Mouse (Mus musculus) T-helper 2 cell (primary cell): ENCODE measurements at regions not wholly inside any gene's neighbourhood (a gene's known extent, or its start where the extent isn't known, plus 50 kb on each side); places are given as distances from the start of the nearest gene placed in this dataset.

Experiments
- in situ Hi-C: fragments of 300-600 bp; cut with MboI, MseI; formaldehyde crosslinking; loops from one replicate; pipeline ENCODE4 v1.15.1; 2025; ENCODE audit warnings: high pct_unique_total_duplicates

GRCm38 (mm10) chr19:28111263-28112180 lies 100.6 kb upstream of the Rfx3 start:
- in situ Hi-C loops, result no loop called here

- in situ Hi-C loops, result no loop called here
Measured at GRCm38 (mm10) chr19:28095620-28096019, 84.7 kb upstream of the Rfx3 start.

GRCm38 (mm10) chr19:28092252-28092651 lies 81.3 kb upstream of the Rfx3 start:
- in situ Hi-C loops, result no loop called here

- in situ Hi-C loops, result no loop called here
Measured at GRCm38 (mm10) chr19:28087607-28088546, 76.9 kb upstream of the Rfx3 start.

GRCm38 (mm10) chr19:28070386-28070785 lies 59.4 kb upstream of the Rfx3 start:
- in situ Hi-C loops, result no loop called here
